Mouse (Mus musculus) T-cell, adult 2 months (primary cell): Measurements from ENCODE around the gene Sp6.
A peak's percentile ranks its signal among the peaks of the same experiment; 100 is the strongest.

Experiments used
- DNase-seq: peaks from one replicate; pipeline ENCODE4 v3.0.0; 2022; ENCODE audit warnings: low spot score

Sp6 gene

GRCm38 (mm10) chr11:96982355-96982754, 30.8 kb upstream of the Sp6 start:
- DNase-seq = peak; percentile 82

- DNase-seq = no peak
Observed at GRCm38 (mm10) chr11:96982859-96983258, 30.3 kb upstream of the Sp6 start, which contains the start of gene Sp2. TSS of gene Sp2 (minus strand) at chr11:96982959.

GRCm38 (mm10) chr11:96984903-96985302, 28.3 kb upstream of the Sp6 start:
- no peak for DNase-seq

GRCm38 (mm10) chr11:96986463-96986862, 26.7 kb upstream of the Sp6 start:
- DNase-seq = no peak

GRCm38 (mm10) chr11:96987873-96988655, 25.1 kb upstream of the Sp6 start:
- peak; percentile 87 for DNase-seq

- no peak for DNase-seq
Observed at GRCm38 (mm10) chr11:96991501-96991900, 21.7 kb upstream of the Sp6 start.

GRCm38 (mm10) chr11:96992722-96993311, 20.4 kb upstream of the Sp6 start:
- peak; percentile 67 for DNase-seq

- no peak for DNase-seq
Observed at GRCm38 (mm10) chr11:96995031-96995430, 18.2 kb upstream of the Sp6 start.

GRCm38 (mm10) chr11:96995836-96996772, 17.1 kb upstream of the Sp6 start:
- DNase-seq = peak; percentile 89

- no peak for DNase-seq
Observed at GRCm38 (mm10) chr11:96996773-96997379, 16.3 kb upstream of the Sp6 start.

GRCm38 (mm10) chr11:96997380-96997956, 15.7 kb upstream of the Sp6 start:
- no peak for DNase-seq

GRCm38 (mm10) chr11:97003170-97003569, 10.0 kb upstream of the Sp6 start:
- no peak for DNase-seq

GRCm38 (mm10) chr11:97007093-97007794, 6.0 kb upstream of the Sp6 start:
- DNase-seq = peak; percentile 42

GRCm38 (mm10) chr11:97009198-97009790, 3.9 kb upstream of the Sp6 start:
- no peak for DNase-seq

- peak; percentile 16 for DNase-seq
Observed at GRCm38 (mm10) chr11:97017696-97018582, 4.7 kb downstream of the Sp6 start.

- peak; percentile 39 for DNase-seq
Observed at GRCm38 (mm10) chr11:97018583-97019344, 5.6 kb downstream of the Sp6 start.

- DNase-seq = no peak
Observed at GRCm38 (mm10) chr11:97019345-97019708, 6.1 kb downstream of the Sp6 start.

- no peak for DNase-seq
Observed at GRCm38 (mm10) chr11:97021121-97021765, 8.0 kb downstream of the Sp6 start.
